Mouse (Mus musculus): ENCODE measurements at regions not wholly inside any gene's neighbourhood (a gene's known extent, or its start where the extent isn't known, plus 50 kb on each side); places are given as distances from the start of the nearest gene placed in this dataset.

- TF ChIP-seq POLR2AphosphoS5 (IDR thresholded peaks at IDR 0.05; ENCODE audit: borderline replicate concordance, low read depth, low read length) (no peak), EP300 (IDR thresholded peaks at IDR 0.05; ENCODE audit: low read depth in 1 of 2, low read length in 2 of 2) (no peak), SMC3 (IDR thresholded peaks at IDR 0.05; ENCODE audit: low read depth, low read length) (no peak), ZMIZ1 (IDR thresholded peaks at IDR 0.05; ENCODE audit: low read depth, low read length) (no peak), POLR2A (IDR thresholded peaks at IDR 0.05; ENCODE audit: control insufficient read depth in 1 of 2, insufficient read depth in 1 of 2, low read depth in 1 of 2, low read length in 2 of 2, poor library complexity in 1 of 2) (no peak), CTCF (IDR thresholded peaks at IDR 0.05 in 2 of 3, conservative IDR thresholded peaks at IDR 0.05 in 1 of 3; ENCODE audit: control insufficient read depth in 1 of 3, insufficient read depth in 1 of 3, low read depth in 2 of 3, low read length in 3 of 3, poor library complexity in 1 of 3, severe bottlenecking in 1 of 3) (no peak), MXI1 (IDR thresholded peaks at IDR 0.05; ENCODE audit: low read depth, low read length) (no peak), ZNF384 (IDR thresholded peaks at IDR 0.05; ENCODE audit: low read depth, low read length) (no peak), MAFK (IDR thresholded peaks at IDR 0.05; ENCODE audit: borderline replicate concordance, low read depth, low read length) (no peak), RCOR1 (IDR thresholded peaks at IDR 0.05; ENCODE audit: low read depth, low read length) (no peak), MYC (IDR thresholded peaks at IDR 0.05; ENCODE audit: low read depth, low read length) (no peak)
Measured at GRCm38 (mm10) chr15:5513146-5513545, 269.2 kb upstream of the Ptger4 start.

All from MEL (cell line).